Mouse (Mus musculus) frontal cortex, postnatal 10 days (tissue): ENCODE results near the gene Eng.
A peak's percentile ranks its signal among the peaks of the same experiment; 100 is the strongest.

Experiments
- DNase-seq, 2 experiments: peaks; one replicate each; pipeline ENCODE4 v3.0.0; 2022; ENCODE audit warnings: low spot score in 2 of 2, mixed read lengths in 1 of 2

Gene Eng

GRCm38 (mm10) chr2:32680961-32681650 lies 34.7 kb downstream of the Eng start:
- no peak for DNase-seq

GRCm38 (mm10) chr2:32681754-32682153 lies 35.4 kb downstream of the Eng start:
- DNase-seq: no peak

DNA sequence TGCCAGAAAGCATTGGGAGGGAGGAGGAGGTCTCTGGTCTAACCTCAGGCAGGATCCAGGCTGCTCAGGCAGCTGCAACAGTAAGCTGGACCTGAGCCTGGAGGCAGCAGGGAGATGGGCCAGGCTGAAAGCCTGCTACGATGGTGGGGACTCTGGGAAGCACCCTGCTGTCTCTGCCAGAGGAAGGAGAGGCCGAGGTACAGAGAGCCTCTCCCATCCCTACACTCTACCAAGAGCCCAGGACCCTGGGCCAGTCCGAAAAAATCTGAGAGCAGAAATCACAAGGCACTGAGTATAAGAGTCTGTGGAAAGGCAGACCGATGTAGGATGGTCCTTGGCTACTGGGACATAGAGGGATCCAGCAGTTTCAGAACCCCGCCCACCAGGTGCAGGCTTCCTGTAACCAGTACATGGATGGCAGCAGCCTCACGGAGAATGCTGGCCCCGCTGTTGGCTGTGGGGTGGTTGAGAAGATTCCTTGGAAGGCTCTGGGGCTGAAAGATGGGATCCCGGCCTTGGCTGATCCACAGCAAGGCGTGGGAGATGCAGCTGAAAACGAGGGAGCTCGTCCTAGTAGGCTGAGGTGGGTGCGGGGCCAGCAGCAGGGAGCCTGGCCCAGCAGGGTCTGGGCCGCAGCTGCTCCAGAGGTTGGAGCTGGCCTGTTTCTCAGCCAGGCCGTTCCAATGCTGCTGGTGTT lies 36.5 kb downstream of the Eng start:
- DNase-seq: no peak

GRCm38 (mm10) chr2:32683701-32684100 lies 37.3 kb downstream of the Eng start:
- DNase-seq: no peak

DNA sequence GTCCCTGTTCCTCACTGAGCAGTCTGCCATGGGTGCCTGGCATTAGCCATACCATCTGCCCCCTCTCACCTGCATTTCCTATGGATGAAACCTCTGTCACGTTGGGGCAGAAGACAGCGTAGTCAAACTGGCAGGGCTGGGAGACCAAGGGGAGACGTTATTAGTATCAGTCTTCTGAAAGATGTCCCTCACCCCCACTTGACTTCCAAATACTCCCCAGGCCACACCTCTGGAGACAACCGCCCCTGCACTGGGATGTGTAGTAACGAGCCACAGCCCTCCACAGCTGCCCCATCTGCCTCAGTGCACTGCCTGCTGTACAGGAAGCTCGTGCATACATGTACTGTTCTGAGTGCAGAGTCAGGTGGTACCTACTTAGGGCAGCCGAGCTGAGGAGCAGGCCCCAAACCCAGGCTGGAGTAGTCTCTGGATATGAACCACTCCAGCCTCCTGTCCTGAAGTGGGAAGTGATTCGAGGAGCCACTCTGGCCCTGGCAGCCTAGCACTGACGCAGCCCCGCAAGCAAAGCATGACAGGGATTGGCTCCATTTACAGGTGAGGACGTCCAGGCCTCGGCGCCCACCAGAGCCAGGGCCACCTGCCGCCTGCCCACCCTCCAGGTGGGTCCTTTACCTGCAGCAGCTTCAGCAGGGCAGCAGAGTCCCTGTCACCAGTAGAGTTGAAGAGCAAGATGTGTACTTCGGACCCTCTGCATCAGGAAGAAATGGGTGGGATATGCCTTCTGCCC lies 38.5 kb downstream of the Eng start:
- no peak for DNase-seq

DNA sequence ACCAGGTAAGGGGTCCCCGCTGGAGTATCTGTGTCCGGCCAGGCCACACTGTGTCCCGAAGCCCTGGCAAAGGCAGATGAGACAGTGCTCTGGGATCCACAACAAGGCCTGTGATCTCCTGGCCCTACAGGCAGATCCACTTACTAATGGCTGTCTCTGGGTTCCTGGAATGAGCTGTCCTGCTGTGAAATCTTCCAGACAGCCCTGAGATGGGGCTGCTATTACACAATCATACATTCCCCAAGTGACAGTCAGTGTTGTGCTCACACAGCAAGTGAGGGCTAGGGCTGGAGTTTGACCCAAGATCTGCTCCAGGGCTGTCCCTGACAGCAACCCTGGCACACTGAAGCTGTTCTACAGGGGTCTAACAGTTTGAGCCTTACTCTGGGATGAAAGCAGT lies 39.4 kb downstream of the Eng start:
- no peak for DNase-seq

GRCm38 (mm10) chr2:32686640-32687039 lies 40.2 kb downstream of the Eng start:
- no peak for DNase-seq

DNA sequence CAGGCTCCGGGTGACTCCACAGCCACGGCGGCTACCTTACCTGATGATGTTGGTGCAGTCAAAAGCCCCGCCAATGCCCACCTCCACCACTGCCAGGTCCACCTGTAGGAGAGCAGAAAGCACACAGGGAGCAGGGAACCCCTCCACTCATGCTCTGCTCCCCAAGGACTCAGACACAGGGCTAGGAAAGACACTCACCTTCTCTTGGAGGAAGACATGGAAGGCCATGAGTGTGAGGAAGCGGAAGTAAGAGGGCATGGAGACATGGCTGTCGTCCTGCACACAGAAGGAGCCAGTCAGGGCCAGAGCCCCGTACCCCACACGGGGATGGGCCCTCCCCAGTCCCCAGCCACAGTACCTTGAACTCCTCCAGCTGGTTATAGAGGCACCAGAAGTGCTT lies 41.2 kb downstream of the Eng start:
- DNase-seq: no peak

DNA sequence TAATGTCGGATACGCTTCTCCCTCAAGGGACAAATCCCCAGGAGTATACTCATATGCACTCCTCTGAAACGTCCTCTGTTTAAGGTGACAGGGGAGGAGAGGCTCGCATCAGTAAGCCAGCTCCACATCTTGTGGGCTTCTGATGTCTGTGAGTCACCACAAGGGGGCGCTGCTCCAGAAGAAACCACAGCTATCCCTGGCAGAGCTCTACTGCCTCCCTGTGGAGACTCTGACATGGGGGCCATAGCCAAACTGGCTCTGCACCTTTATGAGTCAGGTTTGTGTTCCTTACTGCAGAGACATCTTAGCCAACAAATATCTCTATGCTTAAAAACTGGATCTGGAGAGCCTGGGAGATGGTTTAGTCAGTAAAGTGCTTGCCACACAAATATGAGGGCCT lies 43.0 kb downstream of the Eng start:
- DNase-seq: peak; percentile 78 to 88

DNA sequence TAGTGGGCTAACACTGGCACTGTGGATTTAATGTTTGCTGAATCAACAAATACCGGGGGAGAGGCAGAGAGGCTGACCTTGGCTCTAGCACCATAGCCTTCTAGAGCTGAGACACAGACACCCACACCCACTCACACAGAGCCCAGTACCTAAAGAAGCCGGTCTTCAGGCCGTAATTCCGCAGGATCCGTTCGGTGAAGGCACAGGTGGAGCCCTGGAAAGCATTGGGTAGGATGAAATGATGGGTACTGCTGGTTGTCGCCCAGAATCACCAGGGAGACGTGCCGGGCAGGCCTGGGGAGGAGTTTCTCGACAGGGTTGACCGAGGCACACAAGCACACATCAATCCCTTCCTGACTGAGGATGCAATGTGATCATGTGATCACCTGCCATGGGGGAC lies 44.6 kb downstream of the Eng start:
- DNase-seq: no peak

DNA sequence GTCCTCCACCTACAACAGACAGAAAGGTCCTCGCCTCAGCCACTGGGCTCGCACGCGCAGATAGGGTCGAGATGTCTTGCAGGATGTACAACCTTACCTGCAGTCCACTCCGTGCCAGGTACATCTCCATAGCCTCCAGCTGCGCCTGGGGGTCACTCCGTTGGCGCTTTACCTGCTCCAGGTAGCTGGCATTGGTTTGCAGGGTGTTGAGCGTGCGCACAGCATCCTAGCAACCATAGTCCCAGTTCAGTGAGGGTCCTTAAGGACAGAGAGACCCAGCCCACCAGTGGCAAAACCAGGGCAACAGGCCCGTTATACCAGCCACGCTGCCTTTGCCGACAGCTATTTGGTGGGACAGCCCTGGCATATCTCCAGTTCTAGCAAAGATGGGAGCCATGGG lies 46.1 kb downstream of the Eng start:
- no peak for DNase-seq

- DNase-seq: no peak
Measured at GRCm38 (mm10) chr2:32693282-32693681, 46.9 kb downstream of the Eng start.

- peak; percentile 91 to 94 for DNase-seq
Measured at GRCm38 (mm10) chr2:32693823-32694411, 47.5 kb downstream of the Eng start.

DNA sequence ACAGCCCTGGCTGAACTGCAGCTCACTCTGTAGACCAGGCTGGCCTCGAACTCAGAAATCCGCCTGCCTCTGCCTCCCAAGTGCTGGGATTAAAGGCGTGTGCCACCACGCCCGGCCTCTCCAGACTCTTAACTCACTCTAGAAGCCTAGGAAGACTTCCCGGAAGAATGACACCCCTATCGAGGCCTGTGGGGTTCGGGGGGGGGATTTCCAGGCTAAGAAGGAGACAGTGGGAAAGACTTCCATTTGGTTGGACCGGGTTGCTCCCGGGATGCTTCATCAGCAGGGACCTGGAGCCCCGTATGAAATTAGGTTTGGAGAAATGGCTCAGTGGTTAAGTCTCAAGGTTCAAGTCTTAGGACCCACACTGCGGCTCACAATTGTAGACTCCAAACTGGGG lies 48.3 kb downstream of the Eng start:
- no peak for DNase-seq

- no peak for DNase-seq
Measured at GRCm38 (mm10) chr2:32699680-32700079, 53.3 kb downstream of the Eng start.

- no peak for DNase-seq
Measured at GRCm38 (mm10) chr2:32700966-32701743, 54.8 kb downstream of the Eng start.

- DNase-seq: no peak
Measured at GRCm38 (mm10) chr2:32703046-32703445, 56.7 kb downstream of the Eng start.

- no peak for DNase-seq
Measured at GRCm38 (mm10) chr2:32704021-32704421, 57.6 kb downstream of the Eng start, which contains the start of gene Fpgs. Gene Fpgs (minus strand): TSS chr2:32704145.

DNA sequence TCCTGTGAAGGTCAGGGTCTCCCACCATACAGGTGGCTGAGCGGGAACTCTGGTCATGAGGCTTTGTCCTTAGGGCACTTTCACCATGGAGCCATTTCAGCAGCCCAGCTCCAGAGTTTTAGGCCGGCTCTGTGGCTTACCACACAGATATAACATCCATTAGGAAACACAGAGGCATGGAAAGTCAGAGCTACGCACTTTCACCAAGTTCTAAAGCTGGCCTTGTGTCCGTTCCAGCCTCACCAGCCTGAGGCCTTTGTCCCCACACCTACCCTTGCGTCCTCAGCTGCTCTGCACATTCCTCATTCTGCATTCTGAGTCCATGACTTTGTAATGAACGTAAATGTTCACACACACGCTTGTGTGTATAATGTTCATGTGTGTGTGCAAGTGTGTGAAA lies 58.6 kb downstream of the Eng start:
- no peak for DNase-seq

DNA sequence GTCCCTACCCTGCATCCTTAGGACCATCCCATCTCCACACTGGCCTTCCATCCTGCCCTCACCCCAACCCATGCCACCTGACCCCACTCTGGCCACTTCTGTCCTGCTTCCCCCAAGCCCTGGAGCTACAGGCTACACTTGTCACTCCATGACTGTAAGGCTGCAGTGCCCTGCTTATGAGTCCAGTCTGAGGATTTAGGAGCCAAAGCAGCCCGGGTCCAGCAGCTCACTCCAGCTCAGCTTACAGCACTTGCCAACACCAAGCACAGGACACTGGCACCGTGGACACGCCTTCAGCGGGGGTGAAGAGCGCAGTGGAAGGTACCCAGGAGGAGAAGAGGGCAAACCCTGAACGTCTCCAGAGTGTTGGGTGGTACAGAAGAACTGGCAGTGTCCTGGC lies 60.6 kb downstream of the Eng start:
- DNase-seq: no peak

DNA sequence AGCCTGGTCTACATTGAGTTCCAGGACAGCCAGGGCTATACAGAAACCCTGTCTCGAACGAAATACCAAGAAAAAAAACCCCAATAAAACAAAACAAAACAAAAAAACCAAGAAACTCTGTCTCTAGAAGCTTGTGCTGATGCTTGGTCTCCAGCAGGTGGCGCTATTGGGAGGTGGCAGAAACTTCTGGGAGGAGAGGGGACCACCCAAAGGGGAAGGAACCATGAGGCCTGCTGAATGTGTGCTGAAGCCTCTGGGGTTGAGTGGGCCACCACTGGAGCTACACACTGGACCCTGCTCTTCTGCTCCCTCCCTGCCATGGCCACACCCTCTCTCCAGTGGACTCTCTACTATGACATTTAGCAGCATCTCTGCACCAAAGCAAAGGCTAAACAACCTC lies 62.2 kb downstream of the Eng start:
- DNase-seq: no peak
